Mouse (Mus musculus): ENCODE measurements at regions not wholly inside any gene's neighbourhood (a gene's known extent, or its start where the extent isn't known, plus 50 kb on each side); places are given as distances from the start of the nearest gene placed in this dataset.

DNA sequence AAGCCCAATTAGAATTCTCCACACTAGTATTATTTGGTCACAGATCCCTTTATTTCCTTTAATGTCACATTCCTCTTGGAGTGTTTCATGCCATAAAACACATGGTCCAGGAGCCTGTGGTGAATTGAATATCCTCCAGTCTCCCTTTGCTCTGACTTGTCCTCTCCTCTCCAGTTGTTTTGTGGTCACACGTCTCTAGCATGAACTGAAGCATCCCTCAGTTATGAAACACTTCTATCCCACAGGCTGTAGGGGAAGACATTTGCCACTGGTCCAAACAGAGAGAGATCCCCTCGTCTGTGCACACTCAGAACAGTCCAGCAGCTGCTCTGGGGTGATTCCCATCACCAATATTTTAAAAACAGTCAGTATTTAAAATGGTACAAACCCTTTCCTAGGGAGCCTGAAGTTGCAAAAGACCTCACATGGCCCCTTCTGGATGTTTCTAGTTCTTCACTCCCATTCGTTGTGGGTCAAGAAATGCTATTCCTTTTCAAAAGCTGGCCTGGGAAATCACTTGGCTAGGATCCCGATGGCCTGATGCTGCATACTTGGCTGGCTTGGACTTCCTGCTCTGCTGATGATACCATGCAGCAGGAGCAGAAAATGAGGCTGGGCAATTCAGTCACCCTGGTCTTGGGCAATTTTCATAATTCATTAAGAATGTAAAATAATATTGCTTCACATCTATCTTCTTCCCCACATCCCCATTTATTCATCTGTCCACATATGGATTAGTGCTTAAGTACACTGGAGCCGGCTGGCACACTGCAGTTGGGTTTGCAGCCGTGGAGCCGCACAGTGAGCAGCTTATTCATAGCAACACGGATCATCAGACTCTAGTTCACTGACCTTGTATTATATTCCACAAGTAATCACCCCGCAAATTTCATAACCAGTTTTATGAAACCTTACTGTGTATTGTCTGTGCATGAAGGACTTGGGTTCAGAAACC is 83.1 kb upstream of the Adamts9 start:
- peak; percentile 52 to 62 for DNase-seq

DNA sequence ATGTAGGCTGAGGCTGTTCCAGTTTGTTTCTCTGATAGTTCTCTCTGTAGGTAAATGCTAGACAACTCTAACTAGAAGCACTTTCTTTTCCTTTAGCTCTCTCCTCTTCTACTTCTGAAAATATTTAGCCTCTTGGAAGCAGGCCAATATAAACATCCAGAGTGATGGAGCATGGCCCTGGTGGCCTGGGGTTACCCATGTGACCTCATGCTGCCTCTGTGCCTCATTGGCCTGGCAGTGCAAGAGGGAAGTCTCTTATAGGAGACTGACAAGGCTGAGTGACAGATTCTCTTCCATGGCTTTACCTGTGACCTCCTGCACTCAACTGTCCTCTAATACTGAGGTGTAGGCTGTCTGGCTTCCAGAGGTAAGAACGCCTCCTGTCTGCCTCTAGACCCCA is 71.2 kb upstream of the Adamts9 start:
- DNase-seq: peak; percentile 18 to 48

DNA sequence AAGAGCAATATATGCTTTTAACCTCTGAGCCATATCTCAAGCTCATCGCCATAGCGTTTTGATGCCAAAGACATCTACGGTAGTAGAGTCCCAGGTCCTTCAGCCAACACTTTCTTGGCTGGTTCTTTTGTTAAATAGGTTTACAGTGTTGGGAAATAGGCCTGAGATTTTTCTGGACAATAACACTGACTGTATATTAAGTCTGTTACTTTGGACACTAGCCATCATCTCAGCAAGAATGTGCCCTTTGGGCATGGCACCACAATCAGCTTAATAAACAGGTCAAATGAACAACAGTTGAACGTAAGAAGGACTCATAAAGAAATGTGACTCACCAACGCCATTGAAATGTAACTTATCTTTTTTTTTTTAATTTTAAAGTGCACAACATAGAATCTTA is 68.6 kb upstream of the Adamts9 start:
- DNase-seq: no peak

DNA sequence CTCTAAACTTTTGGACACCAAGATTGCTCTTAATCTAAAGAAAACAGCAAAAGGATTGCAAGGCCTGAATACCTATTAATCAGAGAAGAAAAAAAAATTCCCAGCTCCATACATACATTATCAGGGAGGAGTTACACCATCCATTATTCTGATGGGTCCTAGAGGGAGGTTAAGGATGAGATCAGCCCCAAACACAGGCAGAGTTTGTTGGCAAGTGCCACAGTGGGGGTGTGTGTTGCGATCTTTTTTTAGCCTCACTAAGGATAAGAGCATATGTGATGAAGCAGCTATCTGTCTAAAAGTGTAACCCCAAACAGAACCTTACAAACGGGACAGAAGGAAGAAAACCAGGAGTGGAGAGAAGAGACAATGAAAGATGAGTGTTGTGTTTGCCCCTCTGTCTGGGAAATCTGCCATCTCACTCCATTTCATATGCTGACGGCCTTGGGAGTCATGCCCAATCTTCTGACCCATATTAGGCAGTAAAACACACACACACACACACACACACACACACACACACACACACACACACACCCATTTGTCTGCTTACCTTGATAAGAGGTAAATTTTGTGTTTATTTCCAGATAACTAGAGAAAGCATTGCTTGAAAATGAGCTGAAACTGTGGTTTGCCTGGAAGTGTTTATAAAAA is 61.4 kb upstream of the Adamts9 start:
- no peak for DNase-seq

DNA sequence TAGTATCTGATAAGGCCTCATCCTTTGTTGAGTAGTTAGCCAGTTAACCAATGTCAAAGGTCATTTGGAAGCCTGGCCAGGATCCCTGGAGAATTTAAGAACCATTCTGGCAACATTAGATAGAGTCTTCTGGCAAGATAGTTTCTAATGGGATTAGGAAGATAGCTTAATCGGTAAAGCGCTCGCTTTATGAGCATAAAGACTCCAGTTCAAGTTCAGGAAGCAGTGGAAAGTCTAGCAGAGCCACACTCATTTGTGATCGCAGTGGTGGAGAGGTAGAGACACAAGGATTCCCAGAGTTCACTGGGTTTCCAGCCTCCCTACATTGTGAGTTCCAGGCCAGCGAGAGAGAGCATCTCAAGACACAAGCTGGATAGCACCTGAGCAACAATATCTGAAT is 60.5 kb upstream of the Adamts9 start:
- no peak for DNase-seq

DNA sequence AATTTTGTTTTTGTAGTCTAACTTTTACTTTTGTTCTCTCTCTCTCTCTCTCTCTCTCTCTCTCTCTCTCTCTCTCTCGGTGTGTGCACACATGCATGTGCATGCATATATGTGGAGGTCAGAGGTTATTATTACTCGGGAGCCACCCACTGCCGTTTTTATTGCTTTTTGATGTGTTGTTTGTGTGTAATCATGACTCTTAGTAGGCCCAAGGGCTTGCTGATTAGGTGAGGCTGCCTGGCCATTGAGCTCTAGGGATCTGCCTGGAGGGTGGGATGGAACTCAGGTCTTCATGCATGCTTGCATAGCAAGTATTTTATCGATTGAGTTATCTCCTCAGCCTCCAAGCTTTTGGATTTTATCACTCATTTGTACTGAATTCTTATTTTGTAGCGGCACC is 50.4 kb upstream of the Adamts9 start:
- DNase-seq: no peak

Data from kidney, postnatal 4 days (tissue).